Mouse (Mus musculus): ENCODE data around the gene Cd300ld4.

GRCm38 (mm10) chr11:115052206-115052605 is 25.4 kb upstream of the Cd300ld4 start:
- TF ChIP-seq CTCF (IDR thresholded peaks at IDR 0.05) (no peak), EP300 (IDR thresholded peaks at IDR 0.05) (no peak)
